In genomic region chr1:138461425-138461824, GRCm38 (mm10) we compare ENCODE assay signal across 34 mouse cellular contexts.
"Had no signal": no experiment of that assay in that cellular context is flagged by ENCODE, and none has a peak within 500 bp of the region (broad histone marks: within the 10 kb centered on the region; RNA-seq: fewer than 3 reads in every experiment).

No protein-coding gene starts in this region.

- H3K27ac ChIP-seq: heart, embryonic 13.5 days; heart, embryonic 15.5 days; hindbrain, embryonic 10.5 days; hindbrain, embryonic 12.5 days; hindbrain, embryonic 13.5 days; hindbrain, embryonic 14.5 days; hindbrain, embryonic 15.5 days; hindbrain, postnatal 0 days; intestine, embryonic 15.5 days; kidney, embryonic 15.5 days; kidney, postnatal 0 days; layer of hippocampus, adult 2 months; left cerebral cortex, adult 2 months had no signal

- H3K4me3 ChIP-seq: heart, embryonic 12.5 days; heart, embryonic 13.5 days; heart, embryonic 15.5 days; hindbrain, embryonic 10.5 days; hindbrain, embryonic 12.5 days; hindbrain, embryonic 13.5 days; hindbrain, embryonic 15.5 days; intestine, embryonic 15.5 days; kidney, embryonic 15.5 days; layer of hippocampus, adult 2 months; left cerebral cortex, adult 2 months had no signal

- DNase-seq: heart, postnatal 10 days; heart, postnatal 14 days; heart, postnatal 4 days; kidney, adult 11 months; kidney, adult 18-20 months; kidney, adult 2 months; kidney, adult 8-10 months; kidney, adult 9 months; kidney, postnatal 10 days; kidney, postnatal 14 days; kidney, postnatal 25 days; kidney, postnatal 36 days; kidney, postnatal 4 days; layer of hippocampus, adult 9-11 months; layer of hippocampus, postnatal 36 days had no signal

- H3K36me3 ChIP-seq: heart, embryonic 12.5 days; heart, embryonic 13.5 days; heart, embryonic 15.5 days; hindbrain, embryonic 10.5 days; hindbrain, embryonic 12.5 days; hindbrain, embryonic 13.5 days; hindbrain, embryonic 15.5 days; intestine, embryonic 15.5 days; kidney, embryonic 15.5 days had no signal

- H3K9me3 ChIP-seq: heart, embryonic 12.5 days; hindbrain, embryonic 12.5 days; intestine, embryonic 15.5 days; kidney, embryonic 15.5 days had no signal

- H3K27me3 ChIP-seq: heart, embryonic 12.5 days; heart, embryonic 13.5 days; heart, embryonic 15.5 days; hindbrain, embryonic 12.5 days; hindbrain, embryonic 13.5 days; hindbrain, embryonic 15.5 days; intestine, embryonic 15.5 days; kidney, embryonic 15.5 days had no signal

- H3K4me1 ChIP-seq: hindbrain, embryonic 12.5 days; hindbrain, embryonic 13.5 days; hindbrain, embryonic 15.5 days; intestine, embryonic 15.5 days; kidney, embryonic 15.5 days had no signal

- H3K9ac ChIP-seq: heart, embryonic 12.5 days; heart, embryonic 13.5 days; heart, embryonic 15.5 days; hindbrain, embryonic 12.5 days; hindbrain, embryonic 13.5 days; hindbrain, embryonic 14.5 days; hindbrain, embryonic 15.5 days; intestine, embryonic 15.5 days; kidney, embryonic 15.5 days had no signal

- ATAC-seq: hindbrain, embryonic 16.5 days; hindbrain, postnatal 0 days; inflammation-experienced regulatory T-cells, adult 6 months; intestine, embryonic 15.5 days; intestine, embryonic 16.5 days; intestine, postnatal 0 days had no signal

- H3K4me2 ChIP-seq: heart, embryonic 11.5 days; heart, embryonic 12.5 days; heart, embryonic 13.5 days; heart, embryonic 15.5 days; hindbrain, embryonic 12.5 days; hindbrain, embryonic 13.5 days; hindbrain, embryonic 14.5 days; hindbrain, embryonic 15.5 days; intestine, embryonic 15.5 days; kidney, embryonic 15.5 days had no signal
